Mouse (Mus musculus) stomach, embryonic 14.5 days (tissue): ENCODE measurements around the gene Wnt3. TPM values are rescaled to one million over a fixed set of nuclear protein-coding genes. Genes with fewer than 3 reads are reported as not detected.

Source experiments
- ATAC-seq: fragments of 200-750 bp; cut with Nextera tagmentation; 2 replicates; pipeline ENCODE4 v1.8.0; 2017; ENCODE audit warnings: low read depth, moderate TSS enrichment; ENCODE audit not compliant: insufficient number of reproducible peaks, insufficient read depth, low FRiP score
- H3K27ac ChIP-seq: fragments of 300-500 bp; sonication (generic); 2 replicates; pipeline ENCODE4 v1.5.1; 2014; ENCODE audit warnings: mild to moderate bottlenecking, low read length, moderate library complexity, mixed read lengths
- H3K27me3 ChIP-seq: fragments of 300-500 bp; sonication (generic); 2 replicates; pipeline ENCODE4 v1.6.1; 2014; ENCODE audit warnings: low read length, control low read depth, mixed read lengths; ENCODE audit not compliant: control insufficient read depth, insufficient read depth
- H3K36me3 ChIP-seq: fragments of 300-500 bp; sonication (generic); 2 replicates; pipeline ENCODE4 v1.6.1; 2014; ENCODE audit warnings: mild to moderate bottlenecking, control low read depth, low read length, moderate library complexity, mixed read lengths; ENCODE audit not compliant: control insufficient read depth, insufficient read depth
- H3K4me1 ChIP-seq: fragments of 300-500 bp; sonication (generic); 2 replicates; pipeline ENCODE4 v1.6.1; 2014; ENCODE audit warnings: low read length, control low read depth, mixed read lengths; ENCODE audit not compliant: control insufficient read depth, insufficient read depth
- H3K4me2 ChIP-seq: fragments of 300-500 bp; sonication (generic); replicated peaks from 2 replicates; pipeline ENCODE4 v1.6.1; 2014; ENCODE audit warnings: low read depth, low read length, control low read depth
- H3K4me3 ChIP-seq: fragments of 300-500 bp; sonication (generic); 2 replicates; pipeline ENCODE4 v1.5.1; 2014; ENCODE audit warnings: low read depth, low read length, control low read depth
- H3K9ac ChIP-seq: fragments of 300-500 bp; sonication (generic); replicated peaks from 2 replicates; pipeline ENCODE4 v1.6.1; 2014; ENCODE audit warnings: low read depth, mild to moderate bottlenecking, control low read depth, low read length, moderate library complexity, mixed read lengths
- H3K9me3 ChIP-seq: fragments of 300-500 bp; sonication (generic); 2 replicates; pipeline ENCODE4 v1.6.1; 2016; ENCODE audit warnings: low read depth, low read length, control low read depth; ENCODE audit not compliant: control insufficient read depth
- WGBS: fragments of 180-500 bp; shearing (Covaris S2); extraction: QIAGEN DNeasy Blood & Tissue Kit; methylation state at CpG from one replicate; pipeline ENCODE4 v1.1.7; 2014; 5-methylcytosine and 5-hydroxymethylcytosine counted together
- polyA plus RNA-seq: library from polyadenylated mRNA; unstranded; fragments of >200 nt; fragmentation: Nextera tagmentation; extraction: Ambion mirVana; gene quantifications from 2 replicates; pipeline ENCODE4 v1.2.1, GENCODE M21; 2014

The Wnt3 gene
- polyA plus RNA-seq, 1 experiment from 2014 or later: 0.07 TPM

- H3K9ac ChIP-seq: no peak overlapping the region
- H3K4me1 ChIP-seq: no peaks in the 10 kb centered on the region
- no peaks in the 10 kb centered on the region for H3K27me3 ChIP-seq
- 68% methylated on average over 8 of the region's 8 CpGs for WGBS
- H3K9me3 ChIP-seq: no peaks in the 10 kb centered on the region
- ATAC-seq: no peak
- H3K4me2 ChIP-seq: no peak overlapping the region
- H3K4me3 ChIP-seq: no peak overlapping the region
- H3K36me3 ChIP-seq: peaks cover 10% of the 10 kb centered on the region
- no peak overlapping the region for H3K27ac ChIP-seq
Observed at GRCm38 (mm10) chr11:103862951-103863350, 89.0 kb downstream of the Wnt3 start.

GRCm38 (mm10) chr11:103864486-103864885 is 90.5 kb downstream of the Wnt3 start:
- no peak overlapping the region for H3K4me3 ChIP-seq
- H3K9ac ChIP-seq: no peak overlapping the region
- no peak overlapping the region for H3K27ac ChIP-seq
- 86% methylated on average over 4 of the region's 4 CpGs for WGBS
- H3K4me1 ChIP-seq: no peaks in the 10 kb centered on the region
- H3K4me2 ChIP-seq: no peak overlapping the region
- no peaks in the 10 kb centered on the region for H3K9me3 ChIP-seq
- peaks cover under 1% of the 10 kb centered on the region; the same call in 1 of the 2 replicates for H3K36me3 ChIP-seq
- ATAC-seq: no peak
- H3K27me3 ChIP-seq: no peaks in the 10 kb centered on the region

- 75% methylated on average over 7 of the region's 7 CpGs for WGBS
Observed at GRCm38 (mm10) chr11:103865346-103865745, 91.4 kb downstream of the Wnt3 start.

More at GRCm38 (mm10) chr11:103865346-103865745, 91.4 kb downstream of the Wnt3 start:
- no peaks in the 10 kb centered on the region for H3K36me3 ChIP-seq
- no peak for ATAC-seq
- no peak overlapping the region for H3K4me2 ChIP-seq
- H3K9ac ChIP-seq: no peak overlapping the region
- no peak overlapping the region for H3K27ac ChIP-seq
- no peak overlapping the region for H3K4me3 ChIP-seq
- H3K9me3 ChIP-seq: no peaks in the 10 kb centered on the region
- no peaks in the 10 kb centered on the region for H3K27me3 ChIP-seq
- H3K4me1 ChIP-seq: no peaks in the 10 kb centered on the region

Other genes starting within 250 kb of the Wnt3 start
- not detected in 2 replicates for gene Gm884, start 153.0 kb upstream of the Wnt3 start, polyA plus RNA-seq
- gene Lyzl6, start 135.3 kb upstream of the Wnt3 start, polyA plus RNA-seq: not detected in 2 replicates
- not detected in 2 replicates for gene Rprml, start 124.6 kb upstream of the Wnt3 start, polyA plus RNA-seq
- gene Gosr2, start 76.3 kb upstream of the Wnt3 start, polyA plus RNA-seq: 69.4 and 77.6 TPM in 2 replicates
- 0.06 and 0.07 TPM in 2 replicates for gene Wnt9b, start 24.3 kb upstream of the Wnt3 start, polyA plus RNA-seq
- gene Nsf, start 179.9 kb downstream of the Wnt3 start, polyA plus RNA-seq: 43.5 and 46.9 TPM in 2 replicates
- 60.0 and 69.2 TPM in 2 replicates for gene Arf2, start 192.6 kb downstream of the Wnt3 start, polyA plus RNA-seq